Mouse (Mus musculus) neural tube, embryonic 10.5 days (tissue): ENCODE data around the gene Otulinl.

Source experiments
- DNase-seq: peaks from one replicate; pipeline ENCODE4 v3.0.0-alpha.2; 2017; ENCODE audit warnings: low spot score; ENCODE audit errors: extremely low spot score

Otulinl gene

DNA sequence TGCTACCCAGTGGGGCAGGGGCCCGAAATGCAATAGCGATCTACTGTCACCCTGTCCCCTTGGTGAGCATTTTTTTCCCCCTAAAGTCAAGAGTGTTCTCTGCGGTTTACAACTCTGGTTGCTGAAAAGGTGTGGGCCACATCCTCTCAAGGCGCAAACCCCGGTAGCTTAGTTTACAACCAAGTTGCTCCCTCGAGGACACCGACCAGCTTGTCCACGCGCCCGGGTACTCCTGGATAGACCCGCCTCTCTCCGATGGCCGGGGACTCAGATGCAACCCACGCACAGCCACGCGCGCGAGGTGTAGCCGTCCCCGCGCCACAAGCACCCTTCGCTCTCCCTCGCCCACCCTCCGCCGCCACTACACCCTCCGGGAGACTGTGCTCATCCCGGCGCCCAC is 382 bp downstream of the Otulinl start:
- DNase-seq = no peak

DNA sequence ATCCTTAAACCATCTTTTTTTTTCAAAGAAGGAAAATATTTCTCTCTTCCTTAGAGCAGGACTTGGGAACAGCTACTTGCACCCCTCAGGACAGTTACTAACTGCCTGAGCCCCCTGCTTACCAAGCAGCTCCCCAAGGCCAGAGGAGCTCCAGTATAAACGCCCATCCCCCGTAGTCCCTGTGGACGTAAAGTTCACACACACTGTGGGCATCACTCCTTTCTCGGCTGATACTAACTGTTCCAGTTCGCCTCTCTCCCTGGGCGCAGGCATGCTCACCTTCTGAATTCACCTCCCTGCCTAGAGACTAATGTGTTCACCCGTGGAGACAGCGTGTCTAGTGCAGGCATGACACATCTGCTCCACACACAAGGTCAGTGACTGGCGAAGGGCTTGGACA is 2.9 kb downstream of the Otulinl start:
- no peak for DNase-seq

DNA sequence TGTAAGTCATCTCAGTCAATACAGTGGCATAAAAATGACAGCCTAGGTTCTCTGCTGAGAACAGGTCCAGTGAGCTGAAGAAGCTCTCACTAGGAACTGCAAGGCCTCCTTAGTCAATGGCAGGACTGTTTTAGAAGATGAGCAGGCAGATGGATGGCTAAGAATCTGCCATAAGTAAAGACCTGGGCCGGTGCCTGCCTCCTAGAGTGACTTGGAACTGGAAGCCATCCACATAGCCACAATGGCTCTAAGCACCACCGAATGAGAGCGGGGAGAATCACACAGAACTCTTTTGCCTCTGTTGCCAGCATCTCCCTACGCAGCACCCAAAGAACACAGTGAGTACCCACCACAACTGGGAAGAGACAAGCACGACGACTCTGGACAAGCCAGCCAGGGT is 3.6 kb downstream of the Otulinl start:
- no peak for DNase-seq

DNA sequence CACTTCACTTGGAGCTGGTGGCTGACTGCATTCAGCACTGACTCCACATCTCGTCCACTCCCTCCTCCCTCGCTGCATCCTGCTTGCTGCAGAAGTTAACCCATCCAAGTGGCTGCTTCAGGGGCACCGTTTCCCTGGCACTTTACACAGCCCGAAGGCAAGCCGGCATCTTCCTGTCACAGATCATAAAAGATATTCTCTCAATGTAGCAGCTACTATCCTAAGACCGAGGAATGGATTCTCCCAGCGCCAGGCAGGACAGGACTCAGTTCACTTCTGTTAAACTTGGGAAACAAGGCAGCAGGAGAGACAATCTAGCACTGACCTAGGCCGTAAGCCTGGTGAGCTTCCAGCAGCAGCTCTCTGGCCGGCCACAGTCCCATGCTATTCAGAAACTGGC is 5.2 kb downstream of the Otulinl start:
- no peak for DNase-seq

GRCm38 (mm10) chr15:27675122-27675521 is 6.3 kb downstream of the Otulinl start:
- DNase-seq = no peak

DNA sequence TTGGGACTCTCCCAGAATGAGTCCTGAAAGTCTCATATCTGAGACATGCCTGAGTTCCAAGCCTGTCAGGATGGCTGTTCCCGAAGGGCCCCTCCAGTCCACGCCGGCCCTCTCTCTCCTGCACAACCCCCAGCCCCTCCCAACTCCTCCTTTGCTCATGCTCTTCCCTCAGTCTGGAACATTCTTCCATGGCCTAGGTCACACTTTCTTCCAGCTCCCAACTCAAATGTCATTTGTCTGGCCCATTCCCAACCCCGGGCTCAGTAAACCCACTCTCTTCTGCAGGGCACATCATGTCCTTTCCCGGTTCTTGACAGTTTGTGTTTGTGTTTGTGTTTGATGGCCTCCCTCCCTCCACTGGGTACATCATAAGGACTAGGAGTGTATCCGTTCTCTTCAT is 7.3 kb downstream of the Otulinl start:
- DNase-seq = no peak

GRCm38 (mm10) chr15:27673151-27673550 is 8.2 kb downstream of the Otulinl start:
- no peak for DNase-seq

GRCm38 (mm10) chr15:27672259-27672658 is 9.1 kb downstream of the Otulinl start:
- no peak for DNase-seq

GRCm38 (mm10) chr15:27671612-27672245 is 9.7 kb downstream of the Otulinl start:
- DNase-seq = no peak

- DNase-seq = no peak
These were observed 10.7 kb downstream of the Otulinl start for GRCm38 (mm10) chr15:27670708-27671107.

- DNase-seq = no peak
These were observed 11.4 kb downstream of the Otulinl start for GRCm38 (mm10) chr15:27669931-27670411.

- DNase-seq = no peak
These were observed 12.1 kb downstream of the Otulinl start for GRCm38 (mm10) chr15:27669276-27669675.

DNA sequence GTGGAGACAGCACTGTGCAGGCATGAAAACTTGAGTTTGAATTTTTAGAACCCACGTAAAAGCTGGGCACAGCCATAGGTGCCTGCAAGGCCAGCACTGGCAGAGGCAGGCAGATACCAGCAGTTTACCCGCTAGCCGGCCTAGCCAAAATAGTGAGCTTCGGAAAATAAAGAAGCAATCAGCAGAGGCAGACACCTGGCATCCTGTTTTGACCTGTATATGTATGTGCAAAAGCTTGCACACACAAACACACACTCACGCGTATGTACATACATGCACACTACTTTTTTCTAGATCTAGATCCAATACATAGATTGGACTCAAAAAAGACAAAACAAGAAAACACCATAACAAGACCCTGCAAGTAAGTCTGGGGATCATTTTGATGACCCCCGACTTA is 12.8 kb downstream of the Otulinl start:
- DNase-seq = no peak

DNA sequence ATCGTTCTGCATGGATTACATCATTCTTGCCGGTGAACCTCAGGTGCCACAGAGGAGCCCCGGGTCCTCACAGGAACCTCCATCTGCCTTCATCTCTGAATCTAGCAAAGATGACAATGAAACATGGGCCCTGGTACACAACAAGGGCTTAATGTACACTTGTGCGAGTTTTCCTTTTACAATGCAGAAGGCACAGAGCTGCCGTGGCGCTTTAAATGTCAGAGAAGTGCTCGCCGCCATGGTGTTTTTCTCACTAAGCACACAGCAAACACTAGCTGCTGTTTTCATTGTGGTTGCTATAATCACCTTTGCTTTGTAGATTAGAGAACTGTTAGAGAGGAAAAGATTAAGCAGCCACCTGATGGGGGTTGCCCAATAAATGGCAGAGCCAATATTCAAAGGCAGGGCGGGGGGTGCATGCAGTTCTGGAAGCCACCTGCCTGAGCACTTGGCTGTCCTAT is 13.3 kb downstream of the Otulinl start:
- no peak for DNase-seq

DNA sequence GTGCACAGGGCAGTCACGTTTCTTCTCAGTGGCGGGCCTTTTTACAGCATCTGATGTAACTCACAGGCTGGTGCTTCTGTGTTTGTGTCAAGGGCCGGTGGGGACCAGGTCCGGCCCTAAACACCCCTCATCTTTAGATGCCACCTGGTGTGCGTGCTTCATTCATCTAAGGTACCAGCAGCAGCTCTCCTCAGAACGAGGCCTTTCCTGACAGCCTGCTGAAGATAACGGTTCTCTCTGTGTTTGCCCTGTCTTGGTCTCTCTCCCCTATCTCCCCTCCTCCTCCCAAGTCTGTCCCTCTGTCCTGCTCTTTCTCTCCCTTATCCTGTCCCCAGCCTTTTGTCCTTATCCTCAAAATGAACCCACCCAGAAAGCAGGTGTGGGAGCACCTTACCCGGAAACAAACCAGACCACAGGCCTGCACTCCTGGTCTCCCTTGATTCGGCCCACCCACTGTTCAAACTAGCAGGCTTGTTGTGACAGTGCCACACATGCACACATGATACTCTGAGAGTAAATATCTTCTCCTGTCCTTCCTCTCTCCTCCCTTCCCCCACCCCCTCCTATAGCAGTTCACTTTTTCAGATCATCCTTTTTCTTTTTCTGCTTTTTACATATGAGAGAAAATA is 14.4 kb downstream of the Otulinl start:
- DNase-seq = no peak

DNA sequence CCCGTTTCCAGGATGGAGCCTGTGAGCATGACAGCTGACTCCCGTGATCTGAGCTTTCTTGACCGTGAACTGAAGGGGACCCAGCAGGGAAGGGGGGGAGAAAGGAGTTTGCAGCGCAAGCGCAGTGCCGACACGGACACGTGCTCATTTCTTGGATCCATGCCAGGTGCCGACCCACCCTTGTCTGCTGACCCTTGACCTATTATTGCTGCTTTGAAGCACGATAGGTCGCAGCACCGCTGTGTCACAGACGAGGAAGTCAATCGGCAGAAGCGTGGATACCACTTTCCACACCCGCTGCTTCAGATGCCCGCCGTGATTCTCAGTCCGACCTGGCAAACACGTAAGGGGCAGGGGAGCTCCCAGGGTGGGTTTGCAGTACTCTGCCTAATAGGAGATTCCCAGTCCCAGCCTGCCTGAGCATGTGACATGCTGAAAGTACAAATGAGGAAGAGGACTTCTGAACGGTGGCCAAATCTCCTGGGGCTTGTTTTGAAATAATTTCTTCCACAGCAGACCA is 15.9 kb downstream of the Otulinl start:
- DNase-seq = no peak

- DNase-seq = no peak
These were observed 17.3 kb downstream of the Otulinl start for GRCm38 (mm10) chr15:27664126-27664525.

DNA sequence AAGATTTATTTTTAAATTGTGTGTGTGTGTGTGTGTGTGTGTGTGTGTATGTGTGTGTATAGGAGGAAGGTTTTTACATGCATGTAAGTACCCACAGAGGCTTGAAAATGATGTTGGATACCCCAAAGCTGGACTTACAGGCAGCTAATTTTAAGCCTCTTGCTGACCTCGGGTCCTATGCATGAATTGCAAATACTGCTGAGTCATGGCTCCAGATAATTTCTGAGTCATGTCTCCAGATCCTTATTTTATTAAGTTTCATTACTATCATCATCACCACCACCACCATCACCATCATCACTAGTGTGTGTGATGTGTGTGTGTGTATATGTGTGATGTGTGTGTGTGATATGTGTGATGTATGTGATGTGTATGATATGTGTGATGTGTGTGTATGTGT is 18.7 kb downstream of the Otulinl start:
- no peak for DNase-seq

GRCm38 (mm10) chr15:27661696-27662095 is 19.7 kb downstream of the Otulinl start:
- no peak for DNase-seq

- peak; percentile 89 for DNase-seq
These were observed 21.7 kb downstream of the Otulinl start for GRCm38 (mm10) chr15:27659592-27660244.

- DNase-seq = no peak
These were observed 22.2 kb downstream of the Otulinl start for GRCm38 (mm10) chr15:27659143-27659542.

DNA sequence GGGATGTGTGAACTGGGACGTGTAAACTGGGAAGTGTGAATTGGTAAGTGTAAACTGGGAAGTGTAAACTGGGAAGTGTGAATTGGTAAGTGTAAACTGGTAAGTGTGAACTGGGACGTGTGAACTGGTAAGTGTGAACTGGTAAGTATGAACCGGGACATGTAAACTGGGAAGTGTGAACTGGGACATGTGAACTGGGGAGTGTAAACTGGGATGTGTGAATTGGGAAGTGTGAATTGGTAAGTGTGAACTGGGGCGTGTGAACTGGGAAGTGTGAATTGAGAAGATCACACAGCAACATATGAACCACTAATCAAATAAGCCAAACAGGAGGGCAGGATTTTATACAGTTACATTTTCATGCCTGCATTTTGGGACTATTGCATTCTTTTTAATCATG is 23.0 kb downstream of the Otulinl start:
- DNase-seq = no peak
